Mouse (Mus musculus): ENCODE results near the gene Vps4a. TPM values are rescaled to one million over a fixed set of nuclear protein-coding genes. Genes with fewer than 3 reads are reported as not detected.

Gene Vps4a
- total and polyA plus RNA-seq, 3 experiments: 38.1 to 43.2 TPM; not detected in 1

DNA sequence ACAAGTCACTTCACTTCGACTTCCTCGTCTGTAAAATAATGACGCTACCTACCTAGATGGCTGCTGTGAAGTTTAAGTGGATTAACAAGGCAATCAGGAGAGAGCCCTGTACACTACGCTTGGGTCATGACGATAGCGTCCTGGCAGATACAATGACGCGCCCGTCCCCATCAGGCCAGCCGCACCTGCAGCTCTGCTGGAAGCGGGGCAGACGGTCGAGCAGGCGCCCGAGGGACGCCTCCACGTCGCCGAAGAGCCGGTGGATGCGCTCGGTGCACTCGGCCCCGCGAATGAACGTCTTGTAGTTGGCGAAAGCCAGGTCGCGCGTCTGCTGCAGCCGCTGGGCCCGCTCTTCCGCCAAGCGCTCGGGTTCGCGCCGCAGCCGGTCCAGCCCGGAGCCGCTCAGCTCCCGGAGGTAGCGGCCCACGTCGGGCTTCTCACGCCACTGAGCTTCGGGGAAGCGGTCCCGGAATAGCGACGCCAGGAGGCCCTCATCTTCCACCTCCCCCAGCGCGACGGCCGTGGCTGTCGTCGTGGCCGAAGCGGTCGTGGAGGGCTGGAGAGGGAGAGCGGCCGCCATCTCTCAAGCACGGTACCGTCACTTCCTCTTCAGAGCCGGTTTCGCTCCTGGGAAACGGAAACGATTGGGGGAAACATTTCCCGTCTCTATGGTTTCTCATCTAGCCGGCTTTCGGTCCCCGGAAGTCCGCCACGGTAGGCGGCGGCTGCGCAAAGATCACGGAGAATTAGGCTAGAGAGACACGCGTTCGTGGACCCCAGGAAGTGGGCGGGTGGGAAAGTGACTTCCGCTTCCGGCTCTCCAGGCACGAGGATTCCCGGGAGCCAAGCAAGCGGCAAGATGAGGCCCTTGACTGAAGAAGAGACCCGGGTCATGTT lies 25.3 kb downstream of the Vps4a start, which contains the start of the genes Cog8 and Nip7:
TSS of gene Cog8 (minus strand) at position 614 of the 897 bp plus-strand sequence.
TSS of gene Nip7 (plus strand) at position 802 of the 897 bp plus-strand sequence.
- peak within 1 kb of the TSS; percentile 82 to 92 for H3K4me3 ChIP-seq (ENCODE audit: control insufficient read depth in 1 of 2, insufficient read depth in 1 of 2, low read depth in 2 of 2, low read length in 2 of 2)
- H3K4me1 ChIP-seq (ENCODE audit: control insufficient read depth in 1 of 2, insufficient read depth in 2 of 2, low read length in 2 of 2): peaks cover 0 to 17% of the 10 kb centered on the region in 2 experiments; a peak in 2 of 4 replicates
- H3K9ac ChIP-seq (ENCODE audit: control insufficient read depth, low read depth, low read length, poor library complexity, severe bottlenecking): peak within 1 kb of the TSS; percentile 97
- no peaks in the 10 kb centered on the region for H3K27me3 ChIP-seq (ENCODE audit: control insufficient read depth in 1 of 2, insufficient read depth in 2 of 2, low read length in 2 of 2)
- peaks cover 3 to 27% of the 10 kb centered on the region in 2 experiments for H3K36me3 ChIP-seq (ENCODE audit: control insufficient read depth in 1 of 2, insufficient read depth in 2 of 2, low read length in 2 of 2)
- no peaks in the 10 kb centered on the region for H3K9me3 ChIP-seq (replicated peaks; ENCODE audit: insufficient read depth, low read length)
- peak within 1 kb of the TSS; percentile 75 for H3K27ac ChIP-seq (ENCODE audit: control insufficient read depth, low read depth, low read length)
- DNase-seq (ENCODE audit: low read depth, low spot score): peak; percentile 99
- H3K79me2 ChIP-seq (ENCODE audit: control insufficient read depth, insufficient read depth, low read length, poor library complexity): peaks cover 48% of the 10 kb centered on the region
- TF ChIP-seq KAT2A (conservative IDR thresholded peaks at IDR 0.05; ENCODE audit: low read depth, low read length): peak; percentile 91
- TF ChIP-seq GABPA (IDR thresholded peaks at IDR 0.05; ENCODE audit: low read depth, low read length): no peak
- no peak for TF ChIP-seq ZNF384 (IDR thresholded peaks at IDR 0.05; ENCODE audit: low read depth, low read length)
- peak; percentile 85 for TF ChIP-seq TBP (IDR thresholded peaks at IDR 0.05; ENCODE audit: low read depth, low read length)
- peak; percentile 91; the same call in 1 of the 2 replicates for TF ChIP-seq POLR2AphosphoS2 (IDR thresholded peaks at IDR 0.05; ENCODE audit: low read length)
- TF ChIP-seq JUND (IDR thresholded peaks at IDR 0.05; ENCODE audit: low read depth, low read length): no peak
- TF ChIP-seq USF2 (IDR thresholded peaks at IDR 0.05; ENCODE audit: borderline replicate concordance in 1 of 2, insufficient read depth in 1 of 2, low read depth in 1 of 2, low read length in 2 of 2): no peak
- TF ChIP-seq MXI1 (IDR thresholded peaks at IDR 0.05; ENCODE audit: low read depth, low read length): peak; percentile 98
- TF ChIP-seq MYC (IDR thresholded peaks at IDR 0.05; ENCODE audit: low read depth, low read length): peak; percentile 97
- peak; percentile 6; the same call in 1 of the 2 replicates for TF ChIP-seq RCOR1 (IDR thresholded peaks at IDR 0.05; ENCODE audit: low read depth, low read length)
- no peak for TF ChIP-seq TAL1 (IDR thresholded peaks at IDR 0.05; ENCODE audit: low read length)
- TF ChIP-seq HCFC1 (IDR thresholded peaks at IDR 0.05; ENCODE audit: low read depth, low read length): peak; percentile 96
- TF ChIP-seq GATA1 (IDR thresholded peaks at IDR 0.05; ENCODE audit: low read depth, low read length): no peak
- TF ChIP-seq POLR2AphosphoS5 (IDR thresholded peaks at IDR 0.05; ENCODE audit: borderline replicate concordance, low read depth, low read length): no peak
- TF ChIP-seq EP300 (IDR thresholded peaks at IDR 0.05; ENCODE audit: low read depth in 1 of 2, low read length in 2 of 2): no peak
- TF ChIP-seq POLR2A (IDR thresholded peaks at IDR 0.05; ENCODE audit: control insufficient read depth in 1 of 2, insufficient read depth in 1 of 2, low read depth in 1 of 2, low read length in 2 of 2, poor library complexity in 1 of 2): peak; percentile 84 to 88; a peak in 3 of 4 replicates
- peak; percentile 68 for TF ChIP-seq TCF12 (IDR thresholded peaks at IDR 0.05; ENCODE audit: low read depth, low read length)
- TF ChIP-seq CHD1 (IDR thresholded peaks at IDR 0.05; ENCODE audit: low read depth, low read length): no peak; the same call in 1 of the 2 replicates
- TF ChIP-seq MAFK (IDR thresholded peaks at IDR 0.05; ENCODE audit: borderline replicate concordance, low read depth, low read length): no peak
- TF ChIP-seq ZC3H11A (IDR thresholded peaks at IDR 0.05; ENCODE audit: low read depth, low read length): no peak
- TF ChIP-seq USF1 (IDR thresholded peaks at IDR 0.05; ENCODE audit: low read depth, low read length): no peak
- TF ChIP-seq NELFE (IDR thresholded peaks at IDR 0.05; ENCODE audit: low read depth, low read length): peak; percentile 91
- no peak for TF ChIP-seq ZKSCAN1 (IDR thresholded peaks at IDR 0.05; ENCODE audit: low read depth, low read length)
- TF ChIP-seq SMC3 (IDR thresholded peaks at IDR 0.05; ENCODE audit: low read depth, low read length): no peak
- peak; percentile 92 for TF ChIP-seq MAX (IDR thresholded peaks at IDR 0.05; ENCODE audit: low read length)
- no peak for TF ChIP-seq MEF2A (IDR thresholded peaks at IDR 0.05; ENCODE audit: extremely low read depth, insufficient replicate concordance, low read depth, low read length, poor library complexity, severe bottlenecking)
- 0 out of 6 replicates have a peak, but pooled peaks of 1 of the 3 experiments have one; percentile 1 for TF ChIP-seq CTCF (IDR thresholded peaks at IDR 0.05 in 2 of 3, conservative IDR thresholded peaks at IDR 0.05 in 1 of 3; ENCODE audit: control insufficient read depth in 1 of 3, insufficient read depth in 1 of 3, low read depth in 2 of 3, low read length in 3 of 3, poor library complexity in 1 of 3, severe bottlenecking in 1 of 3)
- peak; percentile 99 for TF ChIP-seq ELF1 (IDR thresholded peaks at IDR 0.05; ENCODE audit: low read depth, low read length)
- TF ChIP-seq UBTF (IDR thresholded peaks at IDR 0.05; ENCODE audit: borderline replicate concordance, insufficient read depth, low read depth, low read length): no peak
- no peak for TF ChIP-seq CHD2 (IDR thresholded peaks at IDR 0.05; ENCODE audit: low read length)
- 0 out of 2 replicates have a peak, but pooled peaks have one; percentile 33 for TF ChIP-seq BHLHE40 (IDR thresholded peaks at IDR 0.05; ENCODE audit: borderline replicate concordance, low read depth, low read length)
- no peak for TF ChIP-seq RAD21 (IDR thresholded peaks at IDR 0.05; ENCODE audit: low read depth, low read length)
- no peak for TF ChIP-seq E2F4 (IDR thresholded peaks at IDR 0.05; ENCODE audit: borderline replicate concordance, low read depth, low read length)
- peak; percentile 61; the same call in 1 of the 2 replicates for TF ChIP-seq MAZ (IDR thresholded peaks at IDR 0.05; ENCODE audit: low read depth, low read length)
- TF ChIP-seq MYB (IDR thresholded peaks at IDR 0.05; ENCODE audit: low read depth, low read length): no peak

All from MEL (cell line).